Mouse (Mus musculus) CD4-positive, CD25-positive, alpha-beta regulatory T cell, adult 2 months (primary cell): Measurements from ENCODE around the gene Vsig10.
A peak's percentile ranks its signal among the peaks of the same experiment; 100 is the strongest.
"Not testable (repeated sequence)": the region's sequence is repeated elsewhere in the genome, so short reads cannot be mapped to it uniquely, and the experiment has no call there.

Experiments used
- DNase-seq: peaks from one replicate; pipeline ENCODE4 v3.0.0-alpha.2; 2012; ENCODE audit warnings: low read depth, low spot score

Gene Vsig10

GRCm38 (mm10) chr5:117355648-117356303 lies 36.9 kb downstream of the Vsig10 start:
- DNase-seq = peak; percentile 50

DNA sequence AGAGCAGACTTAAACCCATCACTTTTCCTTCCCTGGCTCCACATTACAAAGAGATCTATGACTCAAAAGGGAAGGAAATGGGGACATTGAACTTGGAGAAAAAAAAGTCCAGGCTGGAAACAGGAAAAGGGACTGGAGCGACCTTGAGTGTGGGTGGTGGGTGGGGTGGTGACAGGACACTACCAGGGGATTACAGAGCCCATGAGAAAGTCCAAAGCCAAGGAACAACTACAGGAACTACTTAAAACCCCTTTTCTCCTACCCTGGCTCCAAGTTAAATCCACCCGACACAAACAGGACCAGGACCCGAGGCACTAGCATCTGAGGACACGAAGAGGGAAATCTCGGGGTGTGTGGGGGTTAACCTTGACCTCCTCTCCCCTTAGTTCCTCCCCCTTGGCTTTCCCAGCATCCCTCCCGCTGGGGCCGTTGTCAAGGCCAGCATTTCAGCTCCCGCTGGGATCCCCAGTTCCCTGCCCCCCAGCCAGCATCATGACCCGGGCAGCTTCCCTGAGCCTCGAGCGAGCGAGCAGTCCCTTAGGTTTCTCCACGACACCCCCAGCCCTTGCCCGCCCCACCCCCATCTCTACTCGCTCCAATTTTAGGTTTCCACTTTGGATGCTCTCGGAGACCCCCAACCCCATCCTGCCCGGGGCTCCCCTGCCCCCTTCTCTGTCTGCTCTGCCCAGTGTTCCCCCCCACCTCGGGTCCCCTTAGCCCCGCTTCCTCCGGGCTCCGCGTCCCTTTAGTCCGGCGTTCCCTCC lies 37.7 kb downstream of the Vsig10 start:
- DNase-seq = peak; percentile 41

GRCm38 (mm10) chr5:117357129-117357477 lies 38.2 kb downstream of the Vsig10 start, which contains the start of gene Wsb2:
Gene Wsb2, plus strand, starts transcription at chr5:117357304.
- DNase-seq = peak; percentile 84

DNA sequence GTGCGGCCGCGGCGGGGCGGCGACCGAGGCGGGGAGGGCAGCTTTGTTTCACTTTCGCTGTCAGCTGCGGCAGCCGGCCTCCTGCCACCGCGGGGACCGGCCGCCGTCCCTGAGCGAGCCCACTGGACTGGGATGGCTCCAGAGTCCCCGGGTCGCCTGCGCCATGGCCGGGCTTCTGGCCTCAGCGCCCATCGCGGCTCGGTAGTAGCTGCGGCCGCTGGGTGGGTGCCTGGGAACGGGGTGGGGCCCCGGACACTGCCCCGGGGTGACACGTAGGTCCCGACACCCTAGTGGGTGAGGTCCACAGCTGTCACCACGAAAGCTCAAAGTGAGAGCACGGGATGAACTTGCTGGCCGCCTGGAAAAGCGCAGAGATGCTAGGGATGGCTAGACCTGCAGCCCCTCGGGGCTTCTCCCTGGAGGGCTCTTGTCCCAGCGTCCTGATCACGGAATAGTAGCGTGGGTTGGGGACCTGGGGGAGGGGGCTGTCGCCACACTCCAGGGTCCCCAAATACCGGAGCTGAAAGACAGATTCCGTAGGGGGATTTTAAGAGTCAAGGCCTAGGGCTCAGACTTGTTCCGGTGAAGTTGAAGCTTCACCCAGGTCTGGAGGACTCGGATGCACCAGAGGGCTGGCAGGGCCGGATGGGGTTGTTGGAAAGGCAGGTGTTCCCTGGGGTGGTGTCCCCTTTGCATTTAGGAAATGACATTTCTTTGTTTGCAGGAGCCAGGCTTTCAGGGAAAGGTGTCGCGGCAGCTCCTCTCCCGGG lies 38.8 kb downstream of the Vsig10 start:
- DNase-seq = peak; percentile 50

DNA sequence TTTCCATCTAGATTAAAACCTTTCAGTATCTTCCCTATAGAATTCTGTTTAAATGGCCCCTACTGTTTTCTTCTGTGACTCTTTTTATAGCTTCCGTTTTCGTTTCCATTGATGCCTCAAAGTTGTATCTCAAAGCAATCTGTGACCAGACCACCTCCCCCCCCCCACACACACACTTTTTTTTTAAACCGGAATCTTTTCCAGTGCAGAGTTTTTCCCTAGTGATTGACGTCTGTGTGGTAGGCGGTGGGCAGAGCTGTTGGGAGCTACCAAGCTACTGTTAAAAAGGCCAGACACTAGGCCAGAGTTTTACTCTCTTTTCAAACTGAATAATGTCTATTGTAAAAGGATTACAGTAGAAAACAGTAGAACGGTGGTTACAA lies 39.4 kb downstream of the Vsig10 start:
- DNase-seq = no peak

GRCm38 (mm10) chr5:117358725-117359124 lies 39.8 kb downstream of the Vsig10 start:
- DNase-seq = peak; percentile 80

DNA sequence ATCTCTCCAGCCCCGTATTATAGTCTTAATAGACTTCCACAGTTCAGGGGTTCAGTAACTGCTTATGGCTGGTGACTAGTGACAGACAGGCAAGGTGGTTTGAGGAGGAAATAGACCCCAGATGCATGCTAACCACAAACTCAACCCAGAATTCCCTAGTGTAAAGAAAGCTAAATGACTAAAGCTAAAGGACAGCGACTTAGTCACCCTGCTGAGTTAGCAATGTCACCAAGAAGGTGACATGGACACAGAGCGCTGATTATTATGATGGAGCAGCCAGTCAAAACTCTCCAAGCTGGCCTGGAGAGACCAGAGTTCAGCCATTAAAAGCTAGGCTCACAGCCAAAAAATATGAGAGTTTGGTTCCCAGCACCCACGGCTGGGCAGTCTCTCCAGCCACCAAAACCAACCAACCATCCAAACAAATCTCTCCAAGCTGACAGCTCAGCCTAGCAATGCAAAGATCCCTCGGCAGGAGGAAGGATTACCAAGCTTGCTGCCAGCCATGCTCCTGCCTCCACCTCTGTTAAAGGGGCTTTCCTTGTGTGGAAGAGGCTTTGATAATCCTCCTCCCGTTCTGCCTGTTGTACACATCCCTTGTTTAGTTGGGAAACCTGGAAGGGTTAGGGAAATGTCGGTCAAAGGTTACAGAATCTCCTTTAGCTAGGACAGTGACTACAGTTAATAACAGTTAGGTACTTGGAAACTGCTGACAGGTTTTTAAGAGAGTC lies 40.8 kb downstream of the Vsig10 start:
- no peak for DNase-seq

GRCm38 (mm10) chr5:117360228-117360515 lies 41.3 kb downstream of the Vsig10 start:
- no peak for DNase-seq

- no peak for DNase-seq
Observed at GRCm38 (mm10) chr5:117360631-117361541, 42.0 kb downstream of the Vsig10 start.

DNA sequence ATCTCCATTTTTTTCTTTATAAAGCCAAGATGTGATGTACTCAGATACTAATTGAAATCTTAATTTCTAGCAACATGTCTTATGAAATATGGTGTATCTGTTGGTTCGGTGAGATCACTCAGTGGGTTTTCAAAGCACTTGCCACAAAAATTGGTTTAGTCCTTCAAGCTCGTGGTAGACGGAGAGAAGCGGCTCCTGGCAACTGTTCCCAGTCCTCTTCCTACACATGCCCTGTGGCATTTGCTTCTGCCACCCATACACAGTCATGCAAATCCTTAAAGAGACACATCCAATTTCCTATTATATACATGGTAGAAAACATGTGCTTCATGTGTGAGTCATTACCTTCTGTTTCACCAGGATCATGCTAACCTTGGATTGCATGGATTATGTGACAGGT lies 42.7 kb downstream of the Vsig10 start:
- no peak for DNase-seq

GRCm38 (mm10) chr5:117363066-117363782 lies 44.3 kb downstream of the Vsig10 start:
- no peak for DNase-seq

- no peak for DNase-seq
Observed at GRCm38 (mm10) chr5:117364821-117365220, 45.9 kb downstream of the Vsig10 start.

- no peak for DNase-seq
Observed at GRCm38 (mm10) chr5:117365904-117366561, 47.1 kb downstream of the Vsig10 start.

GRCm38 (mm10) chr5:117367206-117367605 lies 48.3 kb downstream of the Vsig10 start:
- DNase-seq = no peak

DNA sequence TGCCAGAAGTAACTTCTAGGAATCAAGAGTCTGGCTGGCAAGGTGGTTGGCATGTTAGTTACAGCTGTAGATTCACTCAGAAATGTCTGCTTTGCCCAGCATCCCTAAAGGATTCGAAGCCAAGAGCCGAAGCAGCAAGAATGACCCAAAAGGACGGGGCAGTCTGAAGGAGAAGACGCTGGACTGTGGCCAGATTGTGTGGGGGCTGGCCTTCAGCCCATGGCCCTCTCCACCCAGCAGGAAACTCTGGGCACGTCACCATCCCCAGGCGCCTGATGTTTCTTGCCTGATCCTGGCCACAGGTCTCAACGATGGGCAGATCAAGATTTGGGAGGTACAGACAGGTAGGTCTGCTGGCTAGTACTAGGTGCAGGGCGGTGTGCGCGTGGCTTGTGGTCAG lies 51.7 kb downstream of the Vsig10 start:
- no peak for DNase-seq

- DNase-seq = no peak
Observed at GRCm38 (mm10) chr5:117373418-117373817, 54.5 kb downstream of the Vsig10 start.

DNA sequence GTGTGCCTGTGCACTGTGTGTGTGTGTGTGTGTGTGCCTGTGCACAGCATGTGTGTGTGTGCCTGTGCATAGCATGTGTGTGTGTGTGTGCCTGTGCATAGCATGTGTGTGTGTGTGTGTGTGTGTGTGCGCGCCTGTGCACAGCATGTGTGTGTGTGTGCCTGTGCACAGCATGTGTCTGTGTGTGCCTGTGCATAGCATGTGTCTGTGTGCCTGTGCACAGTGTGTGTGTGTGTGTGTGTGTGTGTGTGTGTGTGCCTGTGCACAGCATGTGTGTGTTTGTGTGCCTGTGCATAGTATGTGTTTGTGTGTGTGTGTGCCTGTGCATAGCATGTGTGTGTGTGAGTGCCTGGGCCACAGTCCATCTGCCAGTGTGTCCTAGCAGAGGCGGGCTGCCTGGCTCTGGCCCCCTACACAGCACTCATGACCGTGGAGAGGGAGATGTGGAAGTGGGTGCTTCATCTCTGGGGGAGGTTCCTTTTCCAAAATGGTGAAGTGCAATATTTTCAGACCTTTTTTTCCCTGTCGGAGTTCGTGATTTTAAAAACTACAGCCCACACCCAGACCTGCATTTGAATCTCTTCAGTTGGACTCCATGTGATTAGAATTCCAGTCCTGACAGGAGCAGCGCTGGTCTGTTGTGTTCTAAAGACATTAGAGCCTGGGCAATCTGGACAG lies 55.6 kb downstream of the Vsig10 start:
- DNase-seq = no peak

DNA sequence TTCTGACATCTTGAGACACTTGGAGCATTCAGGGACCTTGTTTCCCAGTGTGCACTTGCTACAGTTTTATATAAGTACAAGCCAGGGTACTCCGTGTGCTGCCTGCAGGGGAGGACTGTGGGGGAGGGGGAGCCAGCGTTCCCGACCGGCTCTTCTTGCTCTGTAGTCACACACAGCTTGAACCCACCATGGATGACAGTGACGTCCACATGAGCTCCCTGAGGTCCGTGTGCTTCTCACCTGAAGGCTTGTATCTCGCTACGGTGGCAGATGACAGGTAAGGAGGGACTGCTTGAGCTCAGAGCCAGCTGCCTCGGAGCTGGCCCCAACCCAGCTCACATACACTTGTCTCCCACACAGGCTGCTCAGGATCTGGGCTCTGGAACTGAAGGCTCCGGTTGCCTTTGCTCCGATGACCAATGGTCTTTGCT lies 57.5 kb downstream of the Vsig10 start:
- DNase-seq = no peak

GRCm38 (mm10) chr5:117377731-117378130 lies 58.8 kb downstream of the Vsig10 start:
- DNase-seq = not testable (repeated sequence)
